Mouse (Mus musculus): ENCODE measurements around the gene Cenpw. TPM values are rescaled to one million over a fixed set of nuclear protein-coding genes. Genes with fewer than 3 reads are reported as not detected.
A peak's percentile ranks its signal among the peaks of the same experiment; 100 is the strongest.

The Cenpw gene
- polyA plus RNA-seq (2011; ENCODE audit: insufficient read length, low read depth, missing spikeins), result 6.8 and 11.6 TPM in 2 replicates

- no peak for TF ChIP-seq CTCF (IDR thresholded peaks at IDR 0.05; ENCODE audit: borderline replicate concordance, insufficient read depth, low read length)
- peak; percentile 81 for TF ChIP-seq POLR2A (IDR thresholded peaks at IDR 0.05; ENCODE audit: low read depth, low read length)
- no peak within 1 kb of the TSS for H3K27ac ChIP-seq (ENCODE audit: insufficient read depth, low read length)
- H3K4me3 ChIP-seq (ENCODE audit: insufficient read depth, low read length), result peak within 1 kb of the TSS; percentile 76
- H3K4me1 ChIP-seq (ENCODE audit: control insufficient read depth, insufficient read depth, low read length), result no peaks in the 10 kb centered on the region
Measured at GRCm38 (mm10) chr10:30199916-30200826, at the start of gene Cenpw. Cenpw (minus strand) TSS chr10:30200560.

GRCm38 (mm10) chr10:30249654-30250053 lies 49.3 kb upstream of the Cenpw start:
- no peak overlapping the region for H3K4me3 ChIP-seq (ENCODE audit: insufficient read depth, low read length)
- TF ChIP-seq POLR2A (IDR thresholded peaks at IDR 0.05; ENCODE audit: low read depth, low read length), result no peak
- TF ChIP-seq CTCF (IDR thresholded peaks at IDR 0.05; ENCODE audit: borderline replicate concordance, insufficient read depth, low read length), result no peak

DNA sequence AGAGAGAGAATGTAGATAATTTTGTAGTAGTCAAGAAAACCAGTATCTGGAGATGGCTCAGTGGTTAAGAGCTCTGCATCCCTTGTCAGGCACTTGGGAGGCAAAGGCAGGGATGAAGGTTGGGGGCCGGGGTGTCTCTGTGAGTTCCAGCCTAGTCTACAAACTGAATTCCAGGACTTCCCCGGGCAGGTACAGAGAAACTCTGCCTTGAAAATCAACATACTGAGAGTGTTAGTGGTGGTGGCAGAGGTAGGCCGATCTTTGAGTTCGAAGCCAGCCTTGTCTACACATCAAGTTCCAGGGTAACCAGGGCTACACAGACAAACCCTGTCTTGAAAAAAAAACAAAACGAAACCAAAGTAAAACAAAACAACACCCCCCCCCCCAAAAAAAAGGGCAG lies 859 bp downstream of the Cenpw start:
- no peak for TF ChIP-seq CTCF (IDR thresholded peaks at IDR 0.05; ENCODE audit: borderline replicate concordance, insufficient read depth, low read length)
- TF ChIP-seq POLR2A (IDR thresholded peaks at IDR 0.05; ENCODE audit: low read depth, low read length), result no peak
- Histone ChIP-seq H3K4me1 (ENCODE audit: control insufficient read depth, insufficient read depth, low read length) (no peaks in the 10 kb centered on the region), H3K27ac (ENCODE audit: insufficient read depth, low read length) (no peak overlapping the region), H3K4me3 (ENCODE audit: insufficient read depth, low read length) (peak overlapping the region; percentile 76)

More at GRCm38 (mm10) chr10:30249654-30250053, 49.3 kb upstream of the Cenpw start:
- no peaks in the 10 kb centered on the region for H3K4me1 ChIP-seq (ENCODE audit: control insufficient read depth, insufficient read depth, low read length)
- no peak overlapping the region for H3K27ac ChIP-seq (ENCODE audit: insufficient read depth, low read length)

GRCm38 (mm10) chr10:30167700-30168099 lies 32.7 kb downstream of the Cenpw start:
- TF ChIP-seq CTCF (IDR thresholded peaks at IDR 0.05; ENCODE audit: borderline replicate concordance, insufficient read depth, low read length) (no peak), POLR2A (IDR thresholded peaks at IDR 0.05; ENCODE audit: low read depth, low read length) (no peak)
- no peak overlapping the region for H3K27ac ChIP-seq (ENCODE audit: insufficient read depth, low read length)
- no peak overlapping the region for H3K4me3 ChIP-seq (ENCODE audit: insufficient read depth, low read length)
- H3K4me1 ChIP-seq (ENCODE audit: control insufficient read depth, insufficient read depth, low read length), result no peaks in the 10 kb centered on the region

All from embryonic fibroblast, embryonic 13.5 days (primary cell).